In the genomic region with DNA sequence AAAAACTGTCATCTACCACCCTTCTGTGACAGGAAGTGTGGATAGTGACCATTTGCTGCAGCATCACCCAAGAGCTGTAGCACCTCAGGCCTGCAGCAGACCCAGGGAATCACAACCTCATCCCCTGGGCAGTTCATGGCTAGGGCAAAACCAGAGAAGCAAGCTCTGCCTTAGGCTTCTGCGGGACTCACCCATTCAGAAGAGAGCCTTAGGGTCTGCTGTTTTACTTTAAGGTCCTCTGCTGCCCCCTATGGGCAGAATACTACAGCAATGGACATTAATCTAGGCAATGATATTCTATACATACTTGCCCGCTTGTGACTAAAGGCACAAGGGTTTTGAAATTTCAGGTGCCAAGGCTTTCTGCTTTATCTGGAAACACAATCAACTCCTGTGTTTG, we compare ENCODE assay signal across 8 mouse cellular contexts. TPM values are rescaled to one million over a fixed set of nuclear protein-coding genes. Genes with fewer than 3 reads are reported as not detected.
DNase-seq lines count a peak whose midpoint lies in the region; ATAC-seq and TF ChIP-seq lines count a peak whose summit lies in the region.

No protein-coding gene starts in this region.

- H3K4me1 ChIP-seq in embryonic facial prominence, embryonic 12.5 days, result 0 out of 2 replicates have a peak, but pooled peaks cover 5% of the 10 kb centered on the region
- H3K4me1 ChIP-seq in lung, adult 2 months (ENCODE audit: control insufficient read depth, insufficient read depth, low read length), result no peaks in the 10 kb centered on the region

- TF ChIP-seq CTCF in lung, adult 2 months (IDR thresholded peaks at IDR 0.05; ENCODE audit: insufficient read depth, low read length), result no peak

- no peak overlapping the region for H3K27ac ChIP-seq in embryonic facial prominence, embryonic 12.5 days

- no peaks in the 10 kb centered on the region for H3K9me3 ChIP-seq in embryonic facial prominence, embryonic 12.5 days

- no peak for TF ChIP-seq POLR2A in lung, adult 2 months (IDR thresholded peaks at IDR 0.05; ENCODE audit: borderline replicate concordance, extremely low read depth, low read depth, low read length)

- H3K9ac ChIP-seq in embryonic facial prominence, embryonic 12.5 days, result no peak overlapping the region

- WGBS in embryonic facial prominence, embryonic 12.5 days, result 4% methylated on average over 2 of the region's 2 CpGs
- 8% methylated on average over 2 of the region's 2 CpGs for WGBS in large intestine, adult 2 months
- WGBS in lung, adult 2 months, result 13% methylated on average over 2 of the region's 2 CpGs

- H3K4me3 ChIP-seq in embryonic facial prominence, embryonic 12.5 days, result no peak overlapping the region
- H3K4me3 ChIP-seq in lung, adult 2 months (replicated peaks; ENCODE audit: extremely low read depth, low read depth, low read length), result no peak overlapping the region

- peak; percentile 51 for ATAC-seq in CD4-positive, CD25-positive, alpha-beta regulatory T cell, adult 4 months
- ATAC-seq in embryonic facial prominence, embryonic 12.5 days (ENCODE audit: insufficient number of reproducible peaks, insufficient read depth, low FRiP score, low TSS enrichment), result peak; percentile 49; the same call in 1 of the 2 replicates

- DNase-seq in adrenal gland, postnatal 25 days, result peak; percentile 66
- DNase-seq in heart, postnatal 36 days, result peak; percentile 56 to 75
- peak; percentile 19 for DNase-seq in large intestine, adult 2 months (ENCODE audit: low read depth, low spot score)
- peak; percentile 37 for DNase-seq in lung, adult 2 months
- DNase-seq in ovary, postnatal 14 days (ENCODE audit: low spot score), result peak; percentile 72
- DNase-seq in thymus, postnatal 14 days, result peak; percentile 81

- H3K27me3 ChIP-seq in embryonic facial prominence, embryonic 12.5 days, result no peaks in the 10 kb centered on the region

- H3K36me3 ChIP-seq in embryonic facial prominence, embryonic 12.5 days, result no peaks in the 10 kb centered on the region

- intact Hi-C loops in heart, postnatal 36 days (cut with DNase I), result loop anchor here (1.0 to 2.0 kb wide), 2 partner anchors 160 to 330 kb away; a partner anchor contains a TSS

- no peak overlapping the region for H3K4me2 ChIP-seq in embryonic facial prominence, embryonic 12.5 days (replicated peaks)

RNA-seq across cellular contexts. Expression of a gene that starts 54.4 kb away (rescaled TPM):
- polyA plus RNA-seq in CD4-positive, CD25-positive, alpha-beta regulatory T cell, adult 4 months (2017; shearing (Covaris generic)), result 1 to 10 TPM; 2.3 to 2.4 TPM
- total RNA-seq in adrenal gland, postnatal 25 days (2021), result 6.7 and 8.9 TPM in 2 replicates
- polyA plus RNA-seq in embryonic facial prominence, embryonic 12.5 days (2016; fragmentation: Nextera tagmentation; extraction: Ambion mirVana), result 40.6 and 42.5 TPM in 2 replicates
- total RNA-seq in heart, postnatal 36 days (2021), result under 1 TPM; 0.51 to 0.67 TPM
- 0.96 and 0.97 TPM in 2 replicates for polyA plus RNA-seq in large intestine, adult 2 months (2012; rRNA removed)
- 0.17 and 0.73 TPM in 2 replicates for polyA plus RNA-seq in lung, adult 2 months (2012; rRNA removed)

Comparison
In these comparisons a context has a peak if more than half of its experiments do, and no peak if none do; other contexts are left out.
1. DNase-seq: peak in every context shown above with its lines; median percentile 81 in thymus, postnatal 14 days; 72 in ovary, postnatal 14 days; 66 in adrenal gland, postnatal 25 days; 66 in heart, postnatal 36 days; 37 in lung, adult 2 months; 19 in large intestine, adult 2 months.
2. RNA of a gene that starts 54.4 kb away (polyA plus RNA-seq): 40.6 to 42.5 TPM in embryonic facial prominence, embryonic 12.5 days; 2.3 to 2.4 TPM in CD4-positive, CD25-positive, alpha-beta regulatory T cell, adult 4 months, 0.96 to 0.97 TPM in large intestine, adult 2 months and 0.17 to 0.73 TPM in lung, adult 2 months; every median in the first group is over 10 times any median in the second.